Mouse (Mus musculus) ovary, postnatal 10 days (tissue): ENCODE measurements around the gene Mboat2.

ENCODE experiments used
- DNase-seq: peaks from one replicate; pipeline ENCODE4 v3.0.0; 2022; ENCODE audit warnings: low spot score

Mboat2 gene

DNA sequence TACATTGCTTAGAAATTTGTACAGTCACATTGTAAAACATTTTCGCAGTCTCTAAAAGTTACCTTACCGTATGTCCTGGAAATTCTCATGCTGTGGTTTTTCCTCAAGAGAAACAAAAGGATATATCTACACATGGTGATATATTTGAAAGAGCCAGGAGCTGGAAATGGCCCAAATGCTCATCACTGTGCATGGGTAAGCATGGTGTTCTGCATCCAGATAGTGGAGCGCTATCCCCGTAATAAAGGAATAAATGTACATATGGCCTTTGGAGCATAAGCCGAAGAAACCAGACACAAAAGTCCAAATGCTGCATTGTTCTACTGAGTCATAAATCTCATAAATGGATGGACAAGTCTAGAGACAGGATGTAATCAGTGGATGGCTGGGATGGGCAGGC lies 72.1 kb downstream of the Mboat2 start:
- DNase-seq, result no peak

- no peak for DNase-seq
Observed at GRCm38 (mm10) chr12:24907894-24908293, 77.2 kb downstream of the Mboat2 start.

- DNase-seq, result no peak
Observed at GRCm38 (mm10) chr12:24909679-24910078, 79.0 kb downstream of the Mboat2 start.

DNA sequence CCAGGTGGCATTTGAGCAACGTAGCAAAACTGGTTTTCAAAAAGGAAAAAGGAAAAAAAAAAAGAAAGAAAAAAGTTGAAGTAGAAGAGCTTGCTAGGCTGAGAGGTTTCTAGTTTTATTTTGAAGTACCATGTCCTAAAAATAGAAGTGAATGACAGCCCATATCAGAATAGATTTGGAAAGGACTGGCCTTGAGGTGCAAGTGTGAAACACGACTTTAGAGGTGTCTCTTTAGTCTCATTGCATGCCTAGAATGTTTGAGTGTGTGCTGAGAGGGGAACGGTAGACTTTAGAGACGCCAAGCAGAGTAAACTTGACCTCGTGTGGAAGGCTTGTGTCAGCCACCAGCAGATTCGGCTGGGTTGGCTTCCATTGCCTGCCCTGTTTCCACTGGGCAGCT lies 81.5 kb downstream of the Mboat2 start:
- DNase-seq, result no peak

- DNase-seq, result no peak
Observed at GRCm38 (mm10) chr12:24912876-24913275, 82.2 kb downstream of the Mboat2 start.

- DNase-seq, result no peak
Observed at GRCm38 (mm10) chr12:24918575-24919262, 88.0 kb downstream of the Mboat2 start.

GRCm38 (mm10) chr12:24920861-24921260 lies 90.2 kb downstream of the Mboat2 start:
- no peak for DNase-seq

- no peak for DNase-seq
Observed at GRCm38 (mm10) chr12:24924003-24924402, 93.3 kb downstream of the Mboat2 start.

GRCm38 (mm10) chr12:24925276-24925675 lies 94.6 kb downstream of the Mboat2 start:
- DNase-seq, result no peak

GRCm38 (mm10) chr12:24925684-24926083 lies 95.0 kb downstream of the Mboat2 start:
- no peak for DNase-seq

DNA sequence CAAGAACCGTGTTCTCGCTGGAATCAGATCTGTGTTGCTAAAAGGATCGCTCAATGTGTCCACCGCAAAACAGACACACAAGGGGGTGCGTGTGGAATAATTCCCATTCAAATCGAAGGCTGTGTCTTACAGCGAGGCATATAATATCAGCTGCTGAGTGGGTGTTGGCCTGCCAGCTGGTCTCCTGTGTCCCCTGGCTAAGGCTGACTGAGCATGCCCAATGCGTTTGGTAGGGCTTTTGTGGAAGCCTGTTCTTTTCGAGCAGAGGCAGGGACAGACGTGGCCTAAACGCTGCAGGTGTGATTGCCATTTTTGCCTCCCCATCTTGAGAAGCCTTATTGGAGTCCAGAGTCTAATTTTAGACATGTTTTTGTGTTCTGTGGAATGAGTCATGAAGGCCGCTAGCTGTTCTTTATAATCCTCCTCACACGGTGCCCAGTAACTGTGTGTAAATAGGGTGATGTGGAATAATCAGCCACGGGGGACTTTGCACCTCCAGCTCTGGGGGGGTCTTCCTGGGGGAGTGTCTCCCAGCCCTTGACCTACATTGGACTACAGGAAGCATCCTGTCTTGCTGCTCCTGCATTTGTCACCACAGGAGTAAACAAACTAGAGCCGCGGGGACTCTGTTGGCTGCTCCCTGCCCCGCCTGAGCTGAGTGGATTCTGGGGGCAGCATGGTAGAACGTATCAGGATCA lies 97.5 kb downstream of the Mboat2 start:
- no peak for DNase-seq

GRCm38 (mm10) chr12:24929043-24929442 lies 98.4 kb downstream of the Mboat2 start:
- DNase-seq, result no peak

- DNase-seq, result no peak
Observed at GRCm38 (mm10) chr12:24930760-24931159, 100.1 kb downstream of the Mboat2 start.

DNA sequence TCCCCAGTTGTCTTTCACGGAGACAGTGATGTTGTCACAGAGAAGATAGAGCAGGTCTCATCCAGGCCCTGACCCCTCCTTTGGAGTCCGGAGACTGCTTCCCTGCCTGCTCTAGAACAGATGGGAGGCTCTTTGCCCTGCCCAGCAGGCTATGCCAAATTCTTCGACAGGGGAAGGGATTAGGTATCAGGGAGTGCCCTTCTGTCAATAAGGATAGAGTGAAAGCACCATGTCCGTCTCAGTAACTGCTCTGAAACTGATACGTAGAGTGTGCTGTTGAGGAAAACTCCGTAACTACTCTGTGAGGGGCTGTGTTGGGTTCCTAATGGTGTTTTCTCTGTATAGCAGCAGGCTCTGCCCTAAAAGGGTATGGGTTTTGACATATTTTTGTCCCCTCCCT lies 101.4 kb downstream of the Mboat2 start:
- no peak for DNase-seq

DNA sequence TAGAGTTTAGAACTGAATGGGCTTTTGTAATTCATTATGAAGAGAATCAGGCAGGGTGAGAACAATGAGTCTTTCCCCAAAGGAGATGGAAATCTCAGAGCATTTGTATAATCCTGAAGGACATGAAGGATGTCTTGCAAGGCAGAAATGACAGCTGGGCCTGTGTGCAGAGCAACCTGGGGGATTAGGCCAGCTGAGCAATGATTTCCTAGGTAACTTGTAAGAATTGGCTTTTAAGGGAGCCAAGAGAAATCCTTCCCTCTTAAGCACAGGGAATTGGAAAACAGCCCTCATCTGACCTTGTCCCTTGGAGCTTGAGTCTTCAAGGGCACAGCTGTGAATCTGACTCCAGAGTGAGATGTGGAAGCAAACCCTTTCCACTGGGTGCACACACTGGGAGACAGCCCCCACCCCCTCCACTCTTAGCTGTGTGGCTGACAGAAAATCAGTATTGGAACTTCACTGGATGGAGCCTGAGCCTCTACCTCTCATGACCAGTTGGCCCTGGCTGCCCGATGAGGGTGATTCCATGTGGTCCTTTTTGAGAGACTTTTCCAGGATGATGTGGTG lies 102.6 kb downstream of the Mboat2 start:
- no peak for DNase-seq

DNA sequence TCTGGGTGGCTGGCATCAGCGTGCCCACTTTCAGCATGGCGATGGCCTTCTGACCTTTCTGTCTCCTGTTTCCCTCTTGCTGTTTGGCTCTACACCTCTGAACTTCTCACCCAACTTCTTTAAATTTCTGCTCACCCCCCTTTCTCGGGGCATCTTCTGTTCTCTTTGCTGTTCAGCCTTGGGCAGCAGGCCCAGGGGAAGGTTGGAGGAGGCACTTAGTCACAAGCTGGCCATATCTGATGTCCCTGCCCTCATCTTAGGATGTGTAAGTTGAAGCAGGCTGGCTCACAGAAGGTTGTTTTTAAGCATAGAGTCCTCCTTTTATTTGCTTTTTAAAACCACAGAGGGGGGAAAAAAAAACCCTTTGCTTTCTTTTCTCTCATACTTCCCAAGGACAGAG lies 103.3 kb downstream of the Mboat2 start:
- DNase-seq, result no peak

- no peak for DNase-seq
Observed at GRCm38 (mm10) chr12:24936281-24936680, 105.6 kb downstream of the Mboat2 start.

GRCm38 (mm10) chr12:24939372-24939771 lies 108.7 kb downstream of the Mboat2 start:
- DNase-seq, result no peak

DNA sequence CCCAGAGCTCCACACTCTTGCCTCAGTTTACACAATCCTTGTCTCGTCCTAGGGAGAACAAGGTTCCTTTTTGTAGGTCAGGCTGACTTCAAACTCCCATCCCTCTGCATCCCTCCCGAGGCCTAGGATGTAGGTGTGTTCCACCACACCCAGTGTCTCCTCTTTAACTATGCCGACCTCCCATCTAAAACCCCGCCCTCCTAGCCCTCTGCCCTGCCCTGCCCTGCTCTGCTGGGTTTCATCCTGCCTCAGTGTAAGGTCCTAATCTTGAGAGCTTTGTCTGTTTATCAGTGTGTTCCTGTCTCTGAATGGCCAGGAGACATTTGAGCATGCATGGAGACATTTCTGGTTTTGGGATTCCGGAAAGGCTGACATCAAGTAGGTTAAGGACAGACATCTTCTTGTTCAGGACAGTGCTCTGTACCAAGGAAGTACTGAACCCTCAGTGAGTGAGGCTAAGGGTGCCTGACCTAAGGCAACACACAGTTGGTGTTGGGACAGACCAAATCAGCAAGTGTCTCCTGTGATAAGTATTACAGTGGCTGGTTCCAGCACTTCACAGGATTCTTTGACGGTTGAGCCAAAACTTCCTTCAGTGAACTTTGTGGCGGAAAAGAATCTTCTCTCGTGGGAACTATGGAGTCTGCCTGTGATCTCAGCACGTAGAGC lies 112.1 kb downstream of the Mboat2 start:
- no peak for DNase-seq

- DNase-seq, result no peak
Observed at GRCm38 (mm10) chr12:24943427-24943826, 112.7 kb downstream of the Mboat2 start.

DNA sequence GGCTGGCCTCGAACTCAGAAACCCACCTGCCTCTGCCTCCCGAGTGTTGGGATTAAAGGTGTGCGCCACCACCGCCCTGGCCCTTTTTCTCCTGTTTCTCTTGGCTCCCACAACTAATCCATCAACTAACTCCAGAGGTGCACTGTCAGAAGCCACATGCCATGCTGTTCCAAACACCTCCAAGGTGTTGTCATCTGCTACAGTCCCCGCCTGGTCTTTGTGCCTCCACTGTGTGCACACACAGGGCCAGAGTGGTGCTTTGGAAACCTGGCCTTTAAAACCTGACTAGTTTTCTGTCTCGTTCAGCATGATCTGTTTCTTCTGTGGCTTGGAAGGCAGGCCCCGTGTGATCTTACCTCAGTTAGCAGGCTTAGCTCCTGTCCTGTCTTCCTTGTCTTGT lies 113.9 kb downstream of the Mboat2 start:
- DNase-seq, result no peak

DNA sequence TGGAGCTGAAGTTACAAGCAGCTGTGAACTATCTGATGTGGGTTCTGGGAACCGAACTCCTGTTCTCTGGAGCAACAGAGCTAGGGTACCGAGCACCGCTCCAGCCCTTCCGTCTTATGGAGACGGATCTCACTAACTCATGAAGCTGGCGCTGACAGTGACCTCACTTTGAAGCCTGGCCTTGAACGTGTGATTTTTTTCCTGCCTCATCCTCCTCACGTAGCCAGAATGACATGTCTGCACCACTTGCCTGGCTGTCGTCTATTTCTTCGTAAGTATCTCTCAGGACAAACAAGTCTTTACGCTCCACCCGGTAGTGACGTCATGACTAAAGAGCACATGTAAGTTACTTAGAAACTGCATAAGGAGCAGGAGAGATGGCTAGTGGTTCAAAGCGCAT lies 116.4 kb downstream of the Mboat2 start:
- DNase-seq, result no peak

- DNase-seq, result no peak
Observed at GRCm38 (mm10) chr12:24948344-24948743, 117.7 kb downstream of the Mboat2 start.
